Mouse (Mus musculus) lung, adult 18-20 months (tissue): ENCODE measurements at regions not wholly inside any gene's neighbourhood (a gene's known extent, or its start where the extent isn't known, plus 50 kb on each side); places are given as distances from the start of the nearest gene placed in this dataset.

Experiments
- DNase-seq, 2 experiments: peaks; one replicate each; pipeline ENCODE4 v3.0.0; 2022; ENCODE audit warnings: mixed read lengths in 2 of 2

- peak in 1 of 2 experiments; percentile 2 for DNase-seq
Measured at GRCm38 (mm10) chr2:66961808-66962519, 177.2 kb upstream of the Scn7a start.

GRCm38 (mm10) chr2:66941188-66941587, 156.5 kb upstream of the Scn7a start:
- DNase-seq, result no peak

GRCm38 (mm10) chr2:66898032-66898431, 113.3 kb upstream of the Scn7a start:
- no peak for DNase-seq

GRCm38 (mm10) chr2:66867457-66868216, 82.9 kb upstream of the Scn7a start:
- DNase-seq, result no peak
